Mouse (Mus musculus): ENCODE measurements around the gene 1700029F12Rik. TPM values are rescaled to one million over a fixed set of nuclear protein-coding genes. Genes with fewer than 3 reads are reported as not detected.

The 1700029F12Rik gene
- polyA plus RNA-seq, 1 experiment from 2014 or later = not detected

Other genes with a start within 250 kb of the 1700029F12Rik start
- gene Gcnt4, start 109.7 kb downstream of the 1700029F12Rik start, polyA plus RNA-seq (2015; fragmentation: Nextera tagmentation; extraction: Ambion mirVana) = 0.90 and 1.3 TPM in 2 replicates
- 0.84 and 0.98 TPM in 2 replicates for gene Fam169a, start 32.9 kb upstream of the 1700029F12Rik start, polyA plus RNA-seq (2015; fragmentation: Nextera tagmentation; extraction: Ambion mirVana)
- gene Gm6169, start 64.9 kb upstream of the 1700029F12Rik start, polyA plus RNA-seq (2015; fragmentation: Nextera tagmentation; extraction: Ambion mirVana) = 0.40 and 0.64 TPM in 2 replicates
- gene Gfm2, start 103.6 kb upstream of the 1700029F12Rik start, polyA plus RNA-seq (2015; fragmentation: Nextera tagmentation; extraction: Ambion mirVana) = 16.6 and 17.1 TPM in 2 replicates
- 19.2 and 20.7 TPM in 2 replicates for gene Nsa2, start 103.6 kb upstream of the 1700029F12Rik start, polyA plus RNA-seq (2015; fragmentation: Nextera tagmentation; extraction: Ambion mirVana)
- 26.0 and 28.3 TPM in 2 replicates for gene Hexb, start 164.0 kb upstream of the 1700029F12Rik start, polyA plus RNA-seq (2015; fragmentation: Nextera tagmentation; extraction: Ambion mirVana)
- 0.55 and 0.67 TPM in 2 replicates for gene Enc1, start 206.7 kb upstream of the 1700029F12Rik start, polyA plus RNA-seq (2015; fragmentation: Nextera tagmentation; extraction: Ambion mirVana)